Mouse (Mus musculus): Measurements from ENCODE around the gene Slc11a1. TPM values are rescaled to one million over a fixed set of nuclear protein-coding genes. Genes with fewer than 3 reads are reported as not detected.
"Not testable (repeated sequence)": the region's sequence is repeated elsewhere in the genome, so short reads cannot be mapped to it uniquely, and the experiment has no call there.

The Slc11a1 gene
- polyA plus RNA-seq, 1 experiment: 5.6 TPM

GRCm38 (mm10) chr1:74394858-74395257, 19.9 kb downstream of the Slc11a1 start:
- TF ChIP-seq CTCF (IDR thresholded peaks at IDR 0.05; ENCODE audit: borderline replicate concordance, insufficient read depth, low read depth, low read length) (no peak), POLR2A (IDR thresholded peaks at IDR 0.05; ENCODE audit: borderline replicate concordance, insufficient read depth, low read length) (no peak)
- Histone ChIP-seq H3K27me3 (ENCODE audit: control insufficient read depth, insufficient read depth, low read length) (no peaks in the 10 kb centered on the region), H3K4me3 (replicated peaks; ENCODE audit: insufficient read depth, low read depth, low read length) (no peak overlapping the region), H3K4me1 (ENCODE audit: control insufficient read depth, insufficient read depth, low read length) (no peaks in the 10 kb centered on the region), H3K27ac (ENCODE audit: insufficient read depth, low read length) (no peak overlapping the region)
- WGBS: 86% methylated on average over 15 of the region's 15 CpGs
- DNase-seq: no peak

- H3K27me3 ChIP-seq (ENCODE audit: control insufficient read depth, insufficient read depth, low read length): no peaks in the 10 kb centered on the region
- no peak for TF ChIP-seq CTCF (IDR thresholded peaks at IDR 0.05; ENCODE audit: borderline replicate concordance, insufficient read depth, low read depth, low read length)
- TF ChIP-seq POLR2A (IDR thresholded peaks at IDR 0.05; ENCODE audit: borderline replicate concordance, insufficient read depth, low read length): no peak
- H3K4me3 ChIP-seq (replicated peaks; ENCODE audit: insufficient read depth, low read depth, low read length): no peak overlapping the region
- no peaks in the 10 kb centered on the region for H3K4me1 ChIP-seq (ENCODE audit: control insufficient read depth, insufficient read depth, low read length)
- peak in 1 of 2 experiments; percentile 18 for DNase-seq
- 77% methylated on average over 13 of the region's 13 CpGs for WGBS
- no peak overlapping the region for H3K27ac ChIP-seq (ENCODE audit: insufficient read depth, low read length)
Observed at GRCm38 (mm10) chr1:74395290-74395689, 20.3 kb downstream of the Slc11a1 start.

GRCm38 (mm10) chr1:74396456-74397222, 21.6 kb downstream of the Slc11a1 start:
- not testable (repeated sequence) for H3K4me1 ChIP-seq (ENCODE audit: control insufficient read depth, insufficient read depth, low read length)

GRCm38 (mm10) chr1:74397268-74397918, 22.4 kb downstream of the Slc11a1 start:
- no peaks in the 10 kb centered on the region for H3K27me3 ChIP-seq (ENCODE audit: control insufficient read depth, insufficient read depth, low read length)
- peak overlapping the region; percentile 90 for H3K27ac ChIP-seq (ENCODE audit: insufficient read depth, low read length)
- under 1% methylated on average over 41 of the region's 41 CpGs for WGBS
- H3K4me3 ChIP-seq (replicated peaks; ENCODE audit: insufficient read depth, low read depth, low read length): peak overlapping the region; percentile 94
- peak; percentile 95 to 96 for DNase-seq
- H3K4me1 ChIP-seq (ENCODE audit: control insufficient read depth, insufficient read depth, low read length): no peaks in the 10 kb centered on the region
- TF ChIP-seq CTCF (IDR thresholded peaks at IDR 0.05; ENCODE audit: borderline replicate concordance, insufficient read depth, low read depth, low read length) (peak; percentile 72), POLR2A (IDR thresholded peaks at IDR 0.05; ENCODE audit: borderline replicate concordance, insufficient read depth, low read length) (peak; percentile 82; the same call in 1 of the 2 replicates)

More at GRCm38 (mm10) chr1:74396456-74397222, 21.6 kb downstream of the Slc11a1 start:
- H3K27ac ChIP-seq (ENCODE audit: insufficient read depth, low read length); H3K27me3 ChIP-seq (ENCODE audit: control insufficient read depth, insufficient read depth, low read length); DNase-seq: not testable (repeated sequence)
- H3K4me3 ChIP-seq (replicated peaks; ENCODE audit: insufficient read depth, low read depth, low read length): peak overlapping the region; percentile 94
- WGBS: 13% methylated on average over 12 of the region's 12 CpGs

- 3% methylated on average over 11 of the region's 11 CpGs for WGBS
- no peaks in the 10 kb centered on the region for H3K27me3 ChIP-seq (ENCODE audit: control insufficient read depth, insufficient read depth, low read length)
- no peak for TF ChIP-seq POLR2A (IDR thresholded peaks at IDR 0.05; ENCODE audit: borderline replicate concordance, insufficient read depth, low read length)
- TF ChIP-seq CTCF (IDR thresholded peaks at IDR 0.05; ENCODE audit: borderline replicate concordance, insufficient read depth, low read depth, low read length): peak; percentile 52; the same call in 1 of the 2 replicates
- H3K4me3 ChIP-seq (replicated peaks; ENCODE audit: insufficient read depth, low read depth, low read length): peak overlapping the region; percentile 94
- peak; percentile 70 to 77 for DNase-seq
- H3K4me1 ChIP-seq (ENCODE audit: control insufficient read depth, insufficient read depth, low read length): no peaks in the 10 kb centered on the region
- H3K27ac ChIP-seq (ENCODE audit: insufficient read depth, low read length): peak overlapping the region; percentile 90
Observed at GRCm38 (mm10) chr1:74397919-74398451, 23.0 kb downstream of the Slc11a1 start.

- WGBS: 81% methylated on average over 3 of the region's 3 CpGs
- Histone ChIP-seq H3K27ac (ENCODE audit: insufficient read depth, low read length) (no peak overlapping the region), H3K4me1 (ENCODE audit: control insufficient read depth, insufficient read depth, low read length) (no peaks in the 10 kb centered on the region), H3K4me3 (replicated peaks; ENCODE audit: insufficient read depth, low read depth, low read length) (no peak overlapping the region), H3K27me3 (ENCODE audit: control insufficient read depth, insufficient read depth, low read length) (no peaks in the 10 kb centered on the region)
- no peak for TF ChIP-seq CTCF (IDR thresholded peaks at IDR 0.05; ENCODE audit: borderline replicate concordance, insufficient read depth, low read depth, low read length)
- no peak for TF ChIP-seq POLR2A (IDR thresholded peaks at IDR 0.05; ENCODE audit: borderline replicate concordance, insufficient read depth, low read length)
- no peak for DNase-seq
Observed at GRCm38 (mm10) chr1:74400531-74400930, 25.5 kb downstream of the Slc11a1 start.

- no peak overlapping the region for H3K27ac ChIP-seq (ENCODE audit: insufficient read depth, low read length)
- DNase-seq: no peak
- H3K4me1 ChIP-seq (ENCODE audit: control insufficient read depth, insufficient read depth, low read length): no peaks in the 10 kb centered on the region
- no peaks in the 10 kb centered on the region for H3K27me3 ChIP-seq (ENCODE audit: control insufficient read depth, insufficient read depth, low read length)
- no peak for TF ChIP-seq POLR2A (IDR thresholded peaks at IDR 0.05; ENCODE audit: borderline replicate concordance, insufficient read depth, low read length)
- no peak for TF ChIP-seq CTCF (IDR thresholded peaks at IDR 0.05; ENCODE audit: borderline replicate concordance, insufficient read depth, low read depth, low read length)
- WGBS: 54% methylated on average over 16 of the region's 16 CpGs
- no peak overlapping the region for H3K4me3 ChIP-seq (replicated peaks; ENCODE audit: insufficient read depth, low read depth, low read length)
Observed at GRCm38 (mm10) chr1:74401015-74401702, 26.2 kb downstream of the Slc11a1 start.
